Mouse (Mus musculus) kidney, postnatal 14 days (tissue): ENCODE measurements around the gene Cryzl2.

Source experiments
- DNase-seq: peaks from one replicate; pipeline ENCODE4 v3.0.0; 2022; ENCODE audit warnings: mixed read lengths

Gene Cryzl2

DNA sequence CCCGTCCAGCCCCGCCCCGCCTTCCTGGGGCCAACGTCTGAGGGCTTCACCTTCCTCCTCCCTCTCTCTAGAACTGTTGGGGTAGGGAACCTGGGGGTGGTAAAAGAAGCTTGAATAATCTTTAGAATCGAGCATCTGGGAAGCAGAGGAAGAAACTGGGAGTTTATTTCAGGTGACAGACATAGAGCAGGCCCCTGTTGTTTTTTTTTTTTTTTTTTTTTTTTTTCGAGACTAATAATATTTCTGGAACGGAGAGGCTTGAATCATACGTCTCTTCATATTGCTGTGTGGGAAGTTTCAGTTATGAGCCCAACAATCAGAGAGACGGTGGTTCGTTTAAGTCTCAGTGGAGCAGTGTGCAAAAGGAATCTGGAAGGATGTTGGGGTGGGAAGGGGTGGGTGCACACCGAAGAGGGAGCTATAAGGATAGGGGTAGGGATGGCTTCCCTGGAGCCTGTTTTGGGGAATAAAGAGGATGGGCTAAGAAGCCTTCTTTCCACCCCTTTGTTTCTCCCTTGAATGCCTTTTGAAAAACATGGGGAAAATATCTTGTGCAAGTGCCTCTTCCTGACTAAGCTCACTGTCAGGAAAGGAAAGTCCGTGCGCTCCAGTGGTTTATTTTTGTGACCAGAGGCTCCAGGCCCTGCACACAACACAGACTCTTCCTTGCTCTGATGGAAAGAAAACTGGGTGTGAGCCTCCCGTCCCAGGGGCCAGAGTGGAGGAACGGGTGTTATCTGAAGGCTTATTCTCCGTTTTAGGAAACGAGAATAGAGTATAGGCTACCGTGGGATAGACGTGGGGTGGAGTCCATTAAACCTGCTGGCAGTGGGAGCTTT, 14.4 kb upstream of the Cryzl2 start:
- DNase-seq = no peak

DNA sequence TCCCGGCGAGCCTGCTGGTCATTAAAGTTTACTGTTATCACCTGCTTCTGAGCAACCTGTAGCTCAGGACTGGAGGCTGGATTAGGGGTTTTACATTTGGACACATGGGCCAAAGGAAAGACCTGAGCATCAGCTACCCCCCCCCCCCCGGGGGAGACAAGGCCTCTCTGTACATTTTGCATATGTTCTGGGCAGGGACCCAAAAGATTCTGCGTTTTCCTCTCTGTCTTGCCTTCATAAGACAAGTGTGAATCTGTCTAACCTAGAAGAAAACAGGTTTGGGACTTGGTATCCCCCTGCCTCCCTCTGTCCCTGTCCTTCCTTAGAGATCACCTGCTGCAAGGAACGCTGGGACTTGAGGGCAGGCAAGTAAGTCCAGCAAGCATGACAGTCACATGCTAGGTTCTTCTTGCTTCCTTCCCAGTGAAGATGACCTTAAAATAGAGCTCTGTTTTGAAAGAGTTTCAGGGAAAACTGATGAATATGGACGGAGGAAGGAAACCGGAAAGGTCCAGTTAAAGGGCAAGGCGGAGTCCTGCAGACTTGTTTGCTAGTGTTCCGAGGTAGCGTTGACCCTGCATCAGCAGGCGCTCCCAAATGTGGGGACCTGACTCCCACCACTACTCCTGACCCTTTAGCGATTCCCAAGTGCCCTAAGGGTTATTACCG, 13.6 kb upstream of the Cryzl2 start:
- DNase-seq = no peak

DNA sequence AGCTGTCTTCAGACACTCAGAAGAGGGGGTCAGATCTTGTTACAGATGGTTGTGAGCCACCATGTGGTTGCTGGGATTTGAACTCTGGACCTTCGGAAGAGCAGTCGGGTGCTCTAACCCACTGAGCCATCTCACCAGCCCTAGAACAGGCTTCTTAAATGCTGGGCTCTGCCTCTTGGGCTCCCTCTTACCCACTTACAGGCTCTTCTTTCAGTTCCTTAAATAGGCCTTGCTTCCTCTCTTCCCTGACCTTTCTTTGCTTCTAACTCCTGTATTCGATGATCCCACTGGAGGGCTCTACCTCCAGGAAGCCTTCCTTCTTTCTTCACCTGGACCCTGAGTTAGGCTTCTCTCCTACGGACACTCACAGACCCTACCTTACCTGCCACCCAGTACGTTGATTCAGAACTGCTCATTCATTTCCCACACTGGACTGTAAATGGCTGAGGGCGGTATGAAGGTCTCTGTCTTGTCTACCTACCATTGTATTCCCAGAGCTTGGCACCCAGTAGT, 12.9 kb upstream of the Cryzl2 start:
- DNase-seq = no peak

DNA sequence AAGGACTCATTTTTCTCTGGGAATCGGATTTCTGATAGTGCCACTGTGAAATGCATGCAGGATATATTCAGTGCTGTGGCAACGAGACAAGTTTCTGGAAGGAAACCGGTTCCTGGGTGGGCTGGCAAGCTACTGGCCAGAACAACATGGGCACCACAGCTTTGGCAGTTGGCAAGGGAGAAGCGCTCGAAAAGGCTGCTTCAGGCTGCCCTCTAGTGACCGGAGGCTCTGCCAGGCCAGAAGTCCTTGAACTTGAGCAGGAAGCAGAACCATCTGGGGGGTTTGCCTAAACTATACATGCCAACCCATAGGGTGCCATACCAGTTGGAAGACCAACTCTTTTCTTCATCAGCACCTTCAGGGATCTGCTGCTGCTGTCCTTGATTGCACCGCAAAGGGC, 12.1 kb upstream of the Cryzl2 start:
- peak; percentile 80 for DNase-seq

DNA sequence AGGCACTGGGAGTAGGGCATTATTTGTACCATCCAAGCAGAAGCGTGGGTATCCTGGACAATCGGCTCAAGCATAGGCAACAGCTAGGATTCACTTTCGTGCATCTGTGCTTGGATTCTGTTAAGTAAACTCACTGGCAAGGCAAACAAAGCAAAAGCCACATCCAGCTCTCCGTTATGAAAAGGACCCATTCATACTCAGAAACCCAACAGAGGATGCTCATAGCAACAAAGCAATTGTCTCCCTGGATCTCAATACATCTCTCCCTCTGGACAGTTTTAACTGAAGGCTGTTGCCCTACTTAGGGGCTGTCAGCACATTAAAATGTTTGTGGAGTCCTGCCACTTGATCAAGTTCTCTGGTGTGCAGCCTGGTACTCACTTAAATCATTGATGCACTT, 11.2 kb upstream of the Cryzl2 start:
- no peak for DNase-seq

DNA sequence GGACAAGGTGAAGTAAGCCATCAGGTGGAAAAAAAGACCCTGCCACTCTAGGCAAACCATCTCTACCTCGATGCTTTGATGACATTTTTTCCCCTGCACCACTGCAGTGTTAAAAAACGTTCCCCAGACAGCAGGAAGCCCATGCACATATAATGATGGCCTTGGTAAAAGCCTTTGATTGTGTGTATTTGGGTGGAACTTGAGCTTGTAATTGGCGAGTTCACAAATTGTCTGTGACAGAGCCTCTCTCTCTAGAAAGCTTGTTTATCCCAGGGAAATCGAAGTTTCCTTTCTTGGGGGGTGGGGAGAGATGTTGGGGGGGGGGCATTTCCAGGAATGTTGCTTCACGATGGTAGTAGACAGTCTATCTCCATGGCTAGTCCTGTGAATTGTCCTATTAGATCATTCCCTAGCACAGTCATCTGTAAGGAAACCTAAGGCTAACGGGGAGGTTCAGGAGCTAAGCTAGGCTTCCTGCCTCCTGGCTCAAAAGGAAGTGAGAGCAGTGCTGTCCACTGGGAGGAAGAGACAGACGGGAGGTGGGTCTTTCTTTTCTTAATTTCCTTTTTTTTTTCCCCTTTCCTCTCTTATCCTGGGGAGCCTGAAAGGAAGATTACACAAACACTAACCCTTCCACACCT, 10.1 kb upstream of the Cryzl2 start:
- peak; percentile 27 for DNase-seq

DNA sequence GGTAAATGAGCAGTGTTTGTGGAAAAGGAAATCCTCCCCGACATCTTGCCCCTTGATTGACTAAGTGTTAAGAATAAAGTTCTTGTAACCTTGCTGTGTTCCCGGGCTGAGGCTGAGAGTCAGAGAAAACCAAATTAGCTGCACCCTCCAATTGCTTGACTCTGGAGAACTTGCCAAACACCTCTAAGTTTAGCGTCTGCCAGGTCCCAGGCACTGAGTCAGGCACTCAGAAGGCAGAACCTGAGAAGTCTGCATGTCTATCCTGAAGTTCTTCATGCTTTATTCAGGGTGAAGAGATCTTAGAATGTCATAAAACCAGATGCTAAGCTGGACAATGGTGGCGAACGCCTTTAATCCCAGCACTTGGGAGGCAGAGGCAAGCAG, 9.6 kb upstream of the Cryzl2 start:
- DNase-seq = no peak

DNA sequence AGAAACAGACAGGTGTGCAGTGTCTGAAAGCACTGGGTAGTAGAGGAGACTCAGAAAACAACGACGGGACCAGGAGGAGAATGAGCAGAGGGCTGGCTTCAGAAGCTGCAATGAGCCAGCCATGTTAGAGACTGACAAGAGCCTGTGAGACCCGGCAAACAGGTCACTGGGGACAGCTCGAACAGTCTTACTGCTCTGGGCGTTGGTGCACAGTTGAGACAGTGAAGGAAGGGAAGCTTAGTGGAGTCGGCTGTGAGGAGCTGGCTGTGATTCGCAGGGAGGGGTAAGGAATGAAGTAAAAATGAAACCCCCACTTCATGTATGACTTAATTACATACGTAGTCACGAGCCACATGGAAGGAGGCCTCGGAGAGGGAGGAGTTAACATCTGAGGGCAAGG, 8.8 kb upstream of the Cryzl2 start:
- DNase-seq = no peak

DNA sequence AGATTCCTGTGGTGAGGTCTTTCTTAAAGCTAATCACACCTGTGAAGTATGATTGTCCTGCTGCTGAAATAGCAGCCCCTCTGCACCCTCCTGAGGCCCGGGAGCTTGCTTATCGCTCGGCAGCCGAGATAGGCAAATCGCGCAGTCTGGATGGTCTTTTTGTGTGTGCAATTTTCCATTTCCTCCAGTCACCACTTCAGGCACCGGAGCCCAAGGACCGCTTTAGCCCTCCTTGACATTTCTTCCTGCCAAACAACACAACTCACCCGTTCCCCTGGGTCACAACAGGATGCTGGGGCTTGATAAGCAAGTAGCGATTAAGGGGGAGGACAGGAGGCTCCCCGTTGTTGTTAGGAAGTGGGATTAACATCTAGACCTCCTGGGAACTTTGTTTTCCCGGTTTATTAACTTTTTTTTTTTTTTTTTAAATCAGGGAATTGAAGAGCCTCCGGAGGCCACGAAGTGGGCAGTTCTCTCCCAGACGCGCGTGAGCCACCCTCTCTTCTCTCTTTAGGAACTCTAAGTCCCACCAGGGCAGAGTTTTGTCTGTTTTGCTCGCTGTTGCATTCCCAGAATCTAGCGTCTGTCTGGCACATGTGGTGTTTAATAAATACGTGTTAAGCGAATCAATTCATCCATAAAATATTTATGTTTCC, 8.3 kb upstream of the Cryzl2 start:
- DNase-seq = peak; percentile 79

DNA sequence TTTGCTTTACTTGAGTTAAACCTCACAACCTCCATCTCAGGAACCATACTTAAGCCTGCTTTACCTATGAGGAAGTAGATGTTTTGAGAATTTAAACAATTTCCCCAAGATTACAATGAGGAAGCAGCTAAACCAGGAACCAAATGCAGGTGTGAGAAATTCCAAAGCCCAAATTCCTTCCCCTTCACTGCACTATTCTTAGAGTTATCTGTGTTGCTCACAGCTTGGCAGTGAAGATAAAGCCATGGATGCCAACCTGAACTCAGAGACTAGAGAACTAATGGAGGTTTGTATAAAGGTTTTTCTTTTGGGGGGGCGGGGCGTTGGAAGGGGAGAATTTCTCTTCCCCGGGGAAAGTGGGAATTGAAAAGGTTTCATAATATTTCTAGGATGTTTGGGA, 6.1 kb upstream of the Cryzl2 start:
- DNase-seq = no peak

DNA sequence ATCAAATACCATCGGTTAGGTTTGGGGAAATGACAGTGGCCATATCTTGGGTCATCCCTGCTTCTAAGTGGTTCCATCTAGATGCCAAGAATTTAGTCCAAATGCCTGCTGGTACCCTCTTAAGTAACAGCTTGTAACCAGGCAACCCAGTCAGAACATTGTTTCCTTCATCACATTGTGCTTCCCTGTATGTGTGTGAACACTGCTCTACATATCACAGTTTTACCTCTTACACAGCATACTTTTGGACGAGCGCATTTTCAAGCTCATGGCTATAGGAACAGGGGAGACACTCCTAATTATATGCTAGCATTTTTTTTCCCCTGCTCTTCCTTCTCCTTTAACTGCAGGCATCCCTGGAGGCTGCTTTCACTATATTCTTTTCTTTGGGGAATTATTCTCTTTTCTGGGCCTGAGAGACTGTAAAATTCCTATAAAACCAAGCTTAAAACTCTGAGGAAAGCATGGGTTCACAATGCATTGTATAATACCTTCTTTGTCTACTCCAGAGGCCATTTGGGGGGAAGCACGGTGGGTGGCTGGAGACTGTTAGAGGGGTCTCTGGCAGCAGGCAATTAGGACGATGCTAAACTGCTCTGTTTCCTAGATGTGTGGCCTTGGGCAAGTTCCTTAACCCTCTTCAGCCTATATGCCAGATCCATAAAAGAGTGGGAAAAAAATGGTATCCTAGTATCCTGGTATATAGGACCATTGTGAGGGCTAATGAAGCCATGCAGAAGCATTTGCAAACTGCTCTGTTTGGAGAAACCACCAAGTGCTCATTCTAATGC, 5.4 kb upstream of the Cryzl2 start:
- no peak for DNase-seq

DNA sequence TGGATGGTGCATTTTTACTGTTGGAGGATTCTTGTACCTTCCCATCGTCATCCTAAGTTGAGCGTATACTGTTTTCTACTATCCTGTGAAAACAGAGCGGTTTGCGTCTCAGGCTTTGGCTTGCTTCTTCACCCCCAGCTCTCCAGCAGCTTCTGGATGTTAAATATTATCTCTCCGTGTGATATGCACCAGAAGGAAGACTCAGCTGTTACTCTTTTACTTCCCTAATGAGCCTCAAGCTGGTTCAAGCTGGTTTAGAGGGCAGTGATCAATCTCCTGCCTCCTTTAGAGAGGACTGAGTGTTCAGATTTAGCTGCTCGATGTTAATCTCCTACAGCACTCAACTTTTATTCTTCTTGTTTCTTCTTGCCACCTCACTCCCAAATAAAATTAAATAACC, 3.5 kb upstream of the Cryzl2 start:
- peak; percentile 75 for DNase-seq

DNA sequence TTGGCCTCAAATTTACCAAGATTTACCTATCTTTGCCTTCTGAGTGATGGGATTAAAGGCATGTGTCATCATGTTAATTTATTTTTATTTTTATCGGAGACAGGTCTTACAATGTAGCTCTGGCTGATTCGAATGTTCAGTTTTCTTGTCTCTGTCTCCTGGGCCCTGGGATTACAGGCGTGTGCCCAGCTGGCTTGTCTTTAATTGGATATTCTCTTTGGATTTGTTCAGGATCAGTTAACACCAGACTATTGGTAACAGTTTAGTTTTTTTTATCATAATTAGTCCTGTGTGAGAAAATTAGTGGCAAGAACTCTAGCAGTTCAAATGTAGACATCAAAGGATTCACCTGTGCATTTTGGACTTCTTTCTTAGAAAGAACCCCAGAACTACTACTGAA, 588 bp upstream of the Cryzl2 start:
- DNase-seq = no peak

DNA sequence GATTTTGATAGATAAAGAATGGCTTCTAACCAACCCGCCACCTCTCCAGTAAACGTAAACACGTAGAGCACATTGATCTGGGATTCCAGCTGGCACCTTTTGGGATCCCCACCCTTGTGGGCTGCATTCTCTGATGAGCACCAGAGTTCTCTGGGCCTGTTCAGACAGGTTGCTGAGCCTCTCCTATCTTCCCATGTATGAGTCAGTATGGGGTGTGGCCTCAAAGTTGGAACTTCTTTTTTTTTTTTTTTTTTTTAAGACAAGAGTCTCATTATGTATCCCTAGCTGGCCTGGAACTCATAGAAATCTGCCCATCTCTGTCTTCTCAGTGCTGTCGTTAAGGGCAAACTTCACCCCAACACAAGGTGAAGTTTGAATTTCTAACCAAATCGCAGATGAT, 1.5 kb downstream of the Cryzl2 start:
- DNase-seq = no peak

DNA sequence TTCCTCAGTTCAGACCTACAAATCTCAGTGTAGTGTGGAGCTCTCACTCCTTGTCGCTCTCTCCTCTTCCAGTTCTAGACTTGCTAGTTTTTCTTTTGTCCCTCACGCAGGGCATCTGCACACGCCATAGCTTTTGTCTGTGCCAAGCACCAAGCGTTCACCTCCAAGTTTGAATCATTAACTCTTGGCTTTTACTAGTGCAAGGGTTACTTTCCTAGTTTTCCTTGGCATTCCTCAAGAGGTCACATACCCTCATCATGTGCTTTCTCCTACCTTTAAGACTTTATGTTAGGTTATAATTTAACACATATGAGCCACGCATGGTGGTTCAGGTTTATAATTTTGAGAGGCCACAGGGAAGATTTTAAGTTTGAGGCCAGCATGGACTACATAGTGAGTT, 2.9 kb downstream of the Cryzl2 start:
- peak; percentile 43 for DNase-seq

DNA sequence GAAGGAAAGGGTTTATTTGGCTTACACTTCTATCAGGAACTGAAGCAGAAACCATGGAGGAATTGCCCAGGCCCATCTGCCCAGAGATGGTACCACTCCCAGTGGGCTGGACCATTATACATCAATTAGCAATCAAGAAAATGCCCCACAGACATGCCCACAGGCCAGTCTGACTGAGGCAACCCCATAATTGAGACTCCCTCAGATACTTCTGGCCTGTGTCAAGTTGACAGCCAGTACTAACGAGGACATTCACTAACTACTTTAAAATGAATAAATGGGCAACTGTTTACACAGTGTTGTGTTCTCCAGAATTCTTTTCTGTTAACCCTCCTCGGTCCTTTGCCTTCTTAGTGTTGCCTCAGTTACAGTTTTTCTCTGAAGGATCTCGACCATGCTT, 4.0 kb downstream of the Cryzl2 start:
- DNase-seq = no peak

DNA sequence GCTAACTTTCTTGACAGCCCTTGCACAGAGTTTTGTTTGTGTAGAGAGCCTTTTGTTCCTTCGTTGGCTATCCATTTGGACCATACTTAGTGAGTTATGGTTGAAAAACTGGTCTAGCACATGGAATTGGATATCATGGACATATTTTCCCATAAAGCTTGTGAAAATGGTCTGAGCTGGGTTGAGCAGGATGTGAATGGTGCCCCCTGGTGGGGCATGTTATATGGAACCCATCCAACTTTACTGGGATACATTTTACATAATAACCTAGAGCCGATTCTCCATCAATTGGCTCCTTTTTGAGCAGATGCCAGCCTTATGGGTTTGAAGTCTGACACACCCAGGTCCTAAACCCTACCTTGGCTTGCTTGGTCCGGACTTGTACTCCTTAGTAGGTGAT, 6.8 kb downstream of the Cryzl2 start:
- DNase-seq = peak; percentile 73

DNA sequence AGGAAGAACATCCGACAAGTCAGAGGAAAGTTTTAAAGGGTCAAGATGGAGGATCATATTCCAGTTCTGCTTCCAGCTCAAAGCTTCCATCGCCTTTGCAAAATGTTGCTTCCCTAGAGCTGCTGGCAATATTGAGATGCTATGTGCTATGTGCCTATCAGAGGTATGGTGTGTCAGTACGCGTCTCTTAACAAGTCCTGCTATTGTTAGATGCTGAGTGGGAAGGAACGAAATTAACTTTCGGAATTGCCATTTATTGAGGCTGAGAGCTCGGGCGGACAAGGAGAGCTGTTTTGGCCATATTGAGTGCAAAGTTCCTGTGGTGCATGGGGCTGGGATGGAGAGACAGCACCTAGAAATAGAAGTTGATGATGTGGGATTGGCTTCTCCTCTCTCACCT, 9.5 kb downstream of the Cryzl2 start:
- no peak for DNase-seq

DNA sequence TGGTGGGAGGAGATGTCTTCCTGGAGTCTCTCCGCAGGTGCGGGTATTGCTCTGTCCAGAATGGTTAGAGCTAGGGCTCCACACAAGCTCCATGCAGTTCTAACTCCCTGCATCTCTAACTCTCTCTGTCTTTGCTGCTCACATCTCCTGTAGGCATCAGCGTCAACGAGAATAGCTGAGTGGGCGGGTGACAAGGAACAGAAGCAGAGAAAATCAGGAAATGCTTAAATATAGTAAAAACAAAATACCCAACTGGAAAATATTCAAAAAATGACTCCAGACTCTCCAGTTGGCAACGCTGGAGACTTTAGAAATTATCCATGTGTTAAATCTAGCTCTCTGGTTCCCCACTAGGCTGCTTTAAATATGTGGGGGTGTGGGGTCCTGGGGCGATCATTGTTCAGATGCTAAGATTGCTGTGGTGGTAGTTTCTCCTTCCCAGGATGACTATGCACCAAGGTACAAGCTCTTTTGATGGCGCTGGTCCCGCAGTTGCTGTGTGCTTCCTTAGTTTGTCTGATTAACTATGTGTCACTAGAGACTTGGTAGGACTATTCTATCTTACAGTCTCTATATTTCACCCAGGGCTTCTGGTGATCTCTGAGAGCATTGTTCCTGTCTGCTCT, 12.5 kb downstream of the Cryzl2 start:
- no peak for DNase-seq

DNA sequence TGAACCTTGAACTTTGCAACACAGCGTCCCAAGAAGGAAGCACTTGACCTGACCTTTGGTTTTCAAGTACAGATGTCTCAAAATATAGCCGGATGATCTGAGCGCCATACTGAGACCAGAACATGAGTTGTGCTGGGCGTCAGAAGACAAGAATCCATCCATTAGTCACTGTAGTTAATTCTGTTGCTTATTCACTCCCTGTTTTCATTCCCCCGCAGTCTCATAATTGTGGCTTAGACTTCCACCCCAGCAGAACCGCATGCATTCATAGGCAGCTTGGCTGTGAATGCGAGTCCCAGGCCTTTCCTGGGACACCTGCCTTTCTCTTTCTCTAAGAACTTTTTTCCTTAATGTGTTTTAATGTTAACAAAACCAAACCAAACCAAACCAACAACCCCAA, 14.3 kb downstream of the Cryzl2 start:
- no peak for DNase-seq

DNA sequence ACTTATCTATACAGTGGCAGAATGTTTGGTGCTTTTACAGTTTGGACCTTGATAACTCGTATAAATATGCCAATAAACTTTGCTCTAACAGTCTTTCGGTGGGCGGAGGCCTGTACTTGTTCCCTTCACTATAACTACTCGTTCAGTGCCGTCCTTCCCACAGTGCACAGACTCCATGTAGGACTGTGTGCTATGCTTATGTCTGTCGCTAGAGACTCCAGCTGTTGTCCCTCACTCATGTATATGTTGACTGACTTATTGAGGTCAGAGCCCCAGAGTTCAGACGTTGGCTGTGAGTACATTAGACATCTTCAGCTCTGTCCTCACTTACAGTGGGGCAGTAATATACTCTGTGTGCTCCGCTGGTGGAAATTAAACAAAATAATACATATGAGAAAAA, 16.5 kb downstream of the Cryzl2 start:
- no peak for DNase-seq

DNA sequence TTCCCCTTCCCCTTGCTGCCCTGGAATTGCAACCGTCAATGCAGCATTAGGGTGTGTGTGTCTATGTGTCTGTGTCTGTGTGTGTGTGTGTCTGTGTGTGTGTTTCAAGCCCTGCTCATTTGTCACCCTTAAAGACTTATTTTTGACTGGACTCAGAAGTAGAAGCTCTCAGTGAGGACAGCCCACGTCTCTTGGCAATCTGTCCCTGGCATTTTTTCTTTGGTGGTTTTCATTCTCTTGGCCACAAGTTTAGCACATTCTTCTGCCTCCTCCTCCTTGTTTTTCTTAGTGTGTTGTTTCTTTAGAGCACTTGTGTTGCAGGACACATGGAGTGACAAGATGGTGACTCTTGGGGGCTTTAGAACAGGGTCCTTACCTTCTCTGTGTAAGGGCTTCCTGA, 17.9 kb downstream of the Cryzl2 start:
- DNase-seq = no peak
